ENCODE assay signal across 8 mouse cellular contexts in the genomic region with DNA sequence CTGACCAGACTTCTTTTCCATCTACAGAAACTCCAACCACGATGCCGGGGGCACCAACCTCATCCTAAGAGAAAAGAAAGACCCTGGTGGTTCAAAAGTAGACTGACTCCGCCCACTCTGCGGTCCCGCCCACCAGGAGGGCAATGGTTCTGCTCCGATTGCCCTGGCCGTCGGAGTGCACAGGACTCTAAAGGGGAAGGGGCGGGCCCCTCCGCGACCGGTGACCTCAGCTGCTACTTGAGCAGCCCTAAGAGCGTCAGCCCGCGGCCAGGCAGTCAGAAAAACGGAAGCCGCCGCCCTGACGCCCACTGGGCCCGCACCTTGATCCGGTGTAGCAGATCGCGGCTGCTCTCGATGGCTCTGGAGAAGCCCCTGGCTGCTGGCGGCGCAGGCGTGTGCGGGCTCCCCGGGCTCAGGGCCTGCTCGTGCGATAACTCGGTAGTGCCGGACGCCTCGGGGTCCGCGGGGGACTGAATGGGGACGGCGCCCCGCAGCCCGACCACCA. TPM values are rescaled to one million over a fixed set of nuclear protein-coding genes. Genes with fewer than 3 reads are reported as not detected.
DNase-seq lines count a peak whose midpoint lies in the region; ATAC-seq and TF ChIP-seq lines count a peak whose summit lies in the region.

No protein-coding gene starts in this region.

- under 1% methylated on average over 38 of the region's 41 CpGs for WGBS in embryonic facial prominence, embryonic 11.5 days
- WGBS in limb, embryonic 14.5 days = under 1% methylated on average over 35 of the region's 41 CpGs
- WGBS in midbrain, embryonic 16.5 days = under 1% methylated on average over 36 of the region's 41 CpGs

- H3K79me3 ChIP-seq in C2C12 (ENCODE audit: low read depth) = no peaks in the 10 kb centered on the region

- peak; percentile 76 for DNase-seq in adrenal gland, postnatal 25 days
- peak; percentile 85 for DNase-seq in embryonic facial prominence, embryonic 11.5 days (ENCODE audit: low spot score)
- DNase-seq in heart, adult 11 months = peak; percentile 99
- DNase-seq in kidney, adult 11 months = peak; percentile 89
- DNase-seq in limb, embryonic 14.5 days (ENCODE audit: low spot score) = peak; percentile 70
- peak; percentile 76 to 90 for DNase-seq in spleen, postnatal 10 days (ENCODE audit: low spot score in 2 of 2)

- no peak for TF ChIP-seq POLR2A in limb, embryonic 14.5 days (IDR thresholded peaks at IDR 0.05; ENCODE audit: borderline replicate concordance, extremely low read depth, insufficient read depth, insufficient read length)

- H3ac ChIP-seq in C2C12 (ENCODE audit: control insufficient read depth, insufficient read length, low read depth) = peak overlapping the region; percentile 91

- H3K4me2 ChIP-seq in embryonic facial prominence, embryonic 11.5 days (ENCODE audit: low read depth, low read length) = peak overlapping the region; percentile 88
- H3K4me2 ChIP-seq in limb, embryonic 14.5 days (replicated peaks; ENCODE audit: low read depth, low read length, severe bottlenecking) = peak overlapping the region; percentile 56
- H3K4me2 ChIP-seq in midbrain, embryonic 16.5 days (ENCODE audit: low read length) = peak overlapping the region; percentile 63

- no peak for TF ChIP-seq CTCF in C2C12 (IDR thresholded peaks at IDR 0.05; ENCODE audit: control insufficient read depth, insufficient read depth, insufficient read length)

- H3K9ac ChIP-seq in embryonic facial prominence, embryonic 11.5 days (replicated peaks; ENCODE audit: low read length) = peak overlapping the region; percentile 56
- peak overlapping the region; percentile 67 for H3K9ac ChIP-seq in limb, embryonic 14.5 days (ENCODE audit: low read depth, low read length, severe bottlenecking)
- peak overlapping the region; percentile 85 for H3K9ac ChIP-seq in midbrain, embryonic 16.5 days (ENCODE audit: low read depth, low read length)

- H3K27ac ChIP-seq in embryonic facial prominence, embryonic 11.5 days (replicated peaks; ENCODE audit: low read depth, low read length) = peak overlapping the region; percentile 68
- H3K27ac ChIP-seq in limb, embryonic 14.5 days (replicated peaks; ENCODE audit: low read depth, low read length) = peak overlapping the region; percentile 74
- peak overlapping the region; percentile 90 for H3K27ac ChIP-seq in midbrain, embryonic 16.5 days (ENCODE audit: low read length)

- no peaks in the 10 kb centered on the region for H3K9me3 ChIP-seq in embryonic facial prominence, embryonic 11.5 days (replicated peaks; ENCODE audit: control insufficient read depth, low read length)
- no peaks in the 10 kb centered on the region for H3K9me3 ChIP-seq in limb, embryonic 14.5 days (ENCODE audit: control insufficient read depth, low read length)
- H3K9me3 ChIP-seq in midbrain, embryonic 16.5 days (replicated peaks; ENCODE audit: control insufficient read depth, low read length, poor library complexity, severe bottlenecking) = no peaks in the 10 kb centered on the region

- H3K4me1 ChIP-seq in embryonic facial prominence, embryonic 11.5 days (ENCODE audit: control insufficient read depth, insufficient read depth, low read length) = no peaks in the 10 kb centered on the region
- H3K4me1 ChIP-seq in limb, embryonic 14.5 days (ENCODE audit: control insufficient read depth, insufficient read depth, low read length) = 0 out of 2 replicates have a peak, but pooled peaks cover 2% of the 10 kb centered on the region
- H3K4me1 ChIP-seq in midbrain, embryonic 16.5 days (ENCODE audit: control insufficient read depth, insufficient read depth, low read length) = peaks cover 10% of the 10 kb centered on the region

- peak overlapping the region; percentile 65 for H3K4me3 ChIP-seq in C2C12 (ENCODE audit: insufficient read depth, poor library complexity, severe bottlenecking)
- peak overlapping the region; percentile 94 for H3K4me3 ChIP-seq in embryonic facial prominence, embryonic 11.5 days (ENCODE audit: low read depth, low read length)
- peak overlapping the region; percentile 88 for H3K4me3 ChIP-seq in limb, embryonic 14.5 days (replicated peaks; ENCODE audit: low read length)
- peak overlapping the region; percentile 77 for H3K4me3 ChIP-seq in midbrain, embryonic 16.5 days (ENCODE audit: low read depth, low read length)

- peak; percentile 86 for ATAC-seq in embryonic facial prominence, embryonic 11.5 days (replicated peaks; ENCODE audit: insufficient number of reproducible peaks, low FRiP score, low TSS enrichment, low read depth)
- peak; percentile 80 for ATAC-seq in limb, embryonic 14.5 days (ENCODE audit: low FRiP score, low read depth)
- peak; percentile 84 for ATAC-seq in midbrain, embryonic 16.5 days

- peaks cover 4% of the 10 kb centered on the region for H3K36me3 ChIP-seq in C2C12 (ENCODE audit: control insufficient read depth, insufficient read depth)
- no peaks in the 10 kb centered on the region for H3K36me3 ChIP-seq in embryonic facial prominence, embryonic 11.5 days (replicated peaks; ENCODE audit: control insufficient read depth, insufficient read depth, low read depth, low read length)
- H3K36me3 ChIP-seq in limb, embryonic 14.5 days (ENCODE audit: control insufficient read depth, insufficient read depth, low read length) = peaks cover 13% of the 10 kb centered on the region
- H3K36me3 ChIP-seq in midbrain, embryonic 16.5 days (ENCODE audit: control insufficient read depth, insufficient read depth, low read length) = peaks cover 10% of the 10 kb centered on the region

- no peaks in the 10 kb centered on the region for H3K79me2 ChIP-seq in C2C12 (ENCODE audit: control insufficient read depth, insufficient read depth)

- H3K27me3 ChIP-seq in C2C12 (ENCODE audit: control insufficient read depth, insufficient read depth, insufficient read length) = no peaks in the 10 kb centered on the region
- no peaks in the 10 kb centered on the region for H3K27me3 ChIP-seq in embryonic facial prominence, embryonic 11.5 days (ENCODE audit: control insufficient read depth, insufficient read depth, low read length)
- H3K27me3 ChIP-seq in limb, embryonic 14.5 days (ENCODE audit: control insufficient read depth, insufficient read depth, low read length) = no peaks in the 10 kb centered on the region
- no peaks in the 10 kb centered on the region for H3K27me3 ChIP-seq in midbrain, embryonic 16.5 days (ENCODE audit: control insufficient read depth, insufficient read depth, low read depth, low read length)

TF ChIP-seq in C2C12, 6 proteins besides CTCF, POLR2A, EP300 and RAD21:
- TF ChIP-seq MYOG (IDR thresholded peaks at IDR 0.05; ENCODE audit: control insufficient read depth, extremely low read depth, insufficient read length) (no peak), MYOD1 (IDR thresholded peaks at IDR 0.05; ENCODE audit: control insufficient read depth, insufficient read length, low read depth) (no peak), USF1 (IDR thresholded peaks at IDR 0.05; ENCODE audit: low read depth) (no peak), FOSL1 (IDR thresholded peaks at IDR 0.05; ENCODE audit: insufficient read depth, low read length, poor library complexity, severe bottlenecking) (no peak), CEBPB (IDR thresholded peaks at IDR 0.05; ENCODE audit: low read depth) (no peak), MAX (IDR thresholded peaks at IDR 0.05) (no peak)

RNA-seq across cellular contexts. Expression of gene Lactb, which starts 0.5 kb away (rescaled TPM):
- 7.5 TPM for polyA plus RNA-seq in C2C12 (2012; fragmentation: generic; extraction: Trizol)
- total RNA-seq in adrenal gland, postnatal 25 days (2021) = 16.6 and 18.5 TPM in 2 replicates
- polyA plus RNA-seq in embryonic facial prominence, embryonic 11.5 days (2014; fragmentation: Nextera tagmentation; extraction: Ambion mirVana) = 10.2 and 11.3 TPM in 2 replicates
- 8.8 and 10.1 TPM in 2 replicates for polyA plus RNA-seq in limb, embryonic 14.5 days (2012; rRNA removed)
- 10.6 and 10.9 TPM in 2 replicates for polyA plus RNA-seq in limb, embryonic 14.5 days (2014; fragmentation: Nextera tagmentation; extraction: Ambion mirVana)
- 10.2 and 11.1 TPM in 2 replicates for polyA plus RNA-seq in midbrain, embryonic 16.5 days (2015; fragmentation: Nextera tagmentation; extraction: Ambion mirVana)

RNA-seq across cellular contexts. Expression of gene Rps27l, which starts 28.9 kb away (rescaled TPM):
- polyA plus RNA-seq in C2C12 (2012; fragmentation: generic; extraction: Trizol) = 1,028 TPM
- total RNA-seq in adrenal gland, postnatal 25 days (2021) = 254 and 278 TPM in 2 replicates
- polyA plus RNA-seq in embryonic facial prominence, embryonic 11.5 days (2014; fragmentation: Nextera tagmentation; extraction: Ambion mirVana) = 703 and 709 TPM in 2 replicates
- polyA plus RNA-seq in limb, embryonic 14.5 days (2012; rRNA removed) = 196 and 292 TPM in 2 replicates
- polyA plus RNA-seq in limb, embryonic 14.5 days (2014; fragmentation: Nextera tagmentation; extraction: Ambion mirVana) = 596 and 633 TPM in 2 replicates
- polyA plus RNA-seq in midbrain, embryonic 16.5 days (2015; fragmentation: Nextera tagmentation; extraction: Ambion mirVana) = 157 and 180 TPM in 2 replicates

RNA-seq across cellular contexts. Expression of gene Rab8b, which starts 55.3 kb away (rescaled TPM):
- 4.1 TPM for polyA plus RNA-seq in C2C12 (2012; fragmentation: generic; extraction: Trizol)
- total RNA-seq in adrenal gland, postnatal 25 days (2021) = 14.5 and 17.2 TPM in 2 replicates
- 17.9 and 18.8 TPM in 2 replicates for polyA plus RNA-seq in embryonic facial prominence, embryonic 11.5 days (2014; fragmentation: Nextera tagmentation; extraction: Ambion mirVana)
- polyA plus RNA-seq in limb, embryonic 14.5 days (2012; rRNA removed) = 14.3 and 15.1 TPM in 2 replicates
- polyA plus RNA-seq in limb, embryonic 14.5 days (2014; fragmentation: Nextera tagmentation; extraction: Ambion mirVana) = 15.4 and 16.8 TPM in 2 replicates
- 29.4 and 30.7 TPM in 2 replicates for polyA plus RNA-seq in midbrain, embryonic 16.5 days (2015; fragmentation: Nextera tagmentation; extraction: Ambion mirVana)

Comparison
In these comparisons a context has a peak if more than half of its experiments do, and no peak if none do; other contexts are left out.
1. Peak in every context shown above with its lines: DNase-seq, ATAC-seq, H3K4me3 ChIP-seq and H3K27ac ChIP-seq.